Comparison of ENCODE assay signal across 9 mouse cellular contexts in genomic region chr17:34803367-34803766, GRCm38 (mm10). TPM values are rescaled to one million over a fixed set of nuclear protein-coding genes. Genes with fewer than 3 reads are reported as not detected.
"Had no signal": no experiment of that assay in that cellular context is flagged by ENCODE, and none has a peak within 500 bp of the region (broad histone marks: within the 10 kb centered on the region; RNA-seq: fewer than 3 reads in every experiment).

No protein-coding gene starts in this region.

RNA-seq across cellular contexts. Expression of gene Cyp21a1, which starts 1.0 kb away (rescaled TPM):
- total RNA-seq: neutrophil, adult 5-6 weeks had no signal
- polyA plus RNA-seq: neural tube, embryonic 12.5 days; neural tube, embryonic 13.5 days; neural tube, embryonic 14.5 days; neural tube, embryonic 15.5 days; stomach, embryonic 14.5 days; stomach, postnatal 0 days; thymus, postnatal 0 days; urinary bladder, adult 2 months had no signal
